Mouse (Mus musculus): ENCODE measurements around the gene Gje1. TPM values are rescaled to one million over a fixed set of nuclear protein-coding genes. Genes with fewer than 3 reads are reported as not detected.

Gene Gje1
- polyA plus RNA-seq (2015; fragmentation: Nextera tagmentation; extraction: Ambion mirVana) = not detected in 2 replicates

- H3K4me3 ChIP-seq = no peak within 1 kb of the TSS
- H3K27ac ChIP-seq (replicated peaks) = no peak within 1 kb of the TSS
- H3K9me3 ChIP-seq = no peaks in the 10 kb centered on the region
- H3K36me3 ChIP-seq = no peaks in the 10 kb centered on the region
- no peak within 1 kb of the TSS for H3K9ac ChIP-seq
- no peak within 1 kb of the TSS for H3K4me2 ChIP-seq
- WGBS = 68% methylated on average over 3 of the region's 3 CpGs
- H3K27me3 ChIP-seq = no peaks in the 10 kb centered on the region
- no peaks in the 10 kb centered on the region for H3K4me1 ChIP-seq (replicated peaks)
- ATAC-seq (ENCODE audit: low read depth) = no peak
These were observed at the start of gene Gje1 for GRCm38 (mm10) chr10:14718114-14718513. Gje1 (minus strand) TSS chr10:14718214.

- peak overlapping the region; percentile 54; the same call in 1 of the 2 replicates for H3K9ac ChIP-seq
- H3K27ac ChIP-seq (replicated peaks) = no peak overlapping the region
These were observed 42.6 kb upstream of the Gje1 start for GRCm38 (mm10) chr10:14760618-14761017.

GRCm38 (mm10) chr10:14759665-14760558 is 41.9 kb upstream of the Gje1 start:
- ATAC-seq (ENCODE audit: low read depth) = peak; percentile 40; the same call in 1 of the 2 replicates
- WGBS = 3% methylated on average over 35 of the region's 35 CpGs
- Histone ChIP-seq H3K4me2 (peak overlapping the region; percentile 71), H3K27me3 (peaks cover 15% of the 10 kb centered on the region), H3K27ac (replicated peaks) (no peak overlapping the region), H3K4me3 (peak overlapping the region; percentile 39), H3K9me3 (no peaks in the 10 kb centered on the region), H3K36me3 (no peaks in the 10 kb centered on the region), H3K4me1 (replicated peaks) (peaks cover 14% of the 10 kb centered on the region), H3K9ac (peak overlapping the region; percentile 54)

More at GRCm38 (mm10) chr10:14760618-14761017, 42.6 kb upstream of the Gje1 start:
- no peak for ATAC-seq (ENCODE audit: low read depth)
- Histone ChIP-seq H3K4me3 (peak overlapping the region; percentile 39), H3K27me3 (peaks cover 15% of the 10 kb centered on the region), H3K4me2 (peak overlapping the region; percentile 71), H3K36me3 (no peaks in the 10 kb centered on the region), H3K4me1 (replicated peaks) (peaks cover 14% of the 10 kb centered on the region), H3K9me3 (no peaks in the 10 kb centered on the region)
- whole genome bisulfite sequencing = 25% methylated on average over 8 of the region's 8 CpGs

GRCm38 (mm10) chr10:14734285-14734684 is 16.3 kb upstream of the Gje1 start:
- no peaks in the 10 kb centered on the region for H3K27me3 ChIP-seq
- no peak for ATAC-seq (ENCODE audit: low read depth)
- no peaks in the 10 kb centered on the region for H3K36me3 ChIP-seq
- no peak overlapping the region for H3K27ac ChIP-seq (replicated peaks)
- H3K4me2 ChIP-seq = no peak overlapping the region
- H3K4me3 ChIP-seq = no peak overlapping the region
- no peaks in the 10 kb centered on the region for H3K4me1 ChIP-seq (replicated peaks)
- 11% methylated on average over 2 of the region's 2 CpGs for WGBS
- no peak overlapping the region for H3K9ac ChIP-seq
- H3K9me3 ChIP-seq = no peaks in the 10 kb centered on the region

GRCm38 (mm10) chr10:14725671-14726070 is 7.7 kb upstream of the Gje1 start:
- WGBS = 73% methylated on average over 9 of the region's 9 CpGs
- no peak overlapping the region for H3K27ac ChIP-seq (replicated peaks)
- H3K9ac ChIP-seq = no peak overlapping the region
- no peak for ATAC-seq (ENCODE audit: low read depth)
- H3K27me3 ChIP-seq = no peaks in the 10 kb centered on the region
- H3K4me2 ChIP-seq = no peak overlapping the region
- H3K4me3 ChIP-seq = no peak overlapping the region
- H3K9me3 ChIP-seq = no peaks in the 10 kb centered on the region
- H3K4me1 ChIP-seq (replicated peaks) = no peaks in the 10 kb centered on the region
- H3K36me3 ChIP-seq = no peaks in the 10 kb centered on the region

GRCm38 (mm10) chr10:14705072-14706066 is 12.6 kb downstream of the Gje1 start, which contains the start of the genes Vta1 and Nmbr:
Vta1 (minus strand) TSS chr10:14705560.
Nmbr (plus strand) TSS chr10:14705591.
- Histone ChIP-seq H3K4me3 (peak within 1 kb of the TSS; percentile 85), H3K27me3 (no peaks in the 10 kb centered on the region), H3K9me3 (0 out of 2 replicates have a peak, but pooled peaks cover 4% of the 10 kb centered on the region), H3K4me1 (replicated peaks) (peaks cover 20% of the 10 kb centered on the region), H3K4me2 (peak within 1 kb of the TSS; percentile 69), H3K27ac (replicated peaks) (peak within 1 kb of the TSS; percentile 87), H3K9ac (peak within 1 kb of the TSS; percentile 86), H3K36me3 (no peaks in the 10 kb centered on the region)
- peak; percentile 96 for ATAC-seq (ENCODE audit: low read depth)
- WGBS = under 1% methylated on average over 50 of the region's 50 CpGs

GRCm38 (mm10) chr10:14703830-14704420 is 14.1 kb downstream of the Gje1 start:
- peak overlapping the region; percentile 85 for H3K4me3 ChIP-seq
- WGBS = 18% methylated on average over 4 of the region's 4 CpGs
- peaks cover 20% of the 10 kb centered on the region for H3K4me1 ChIP-seq (replicated peaks)
- no peak for ATAC-seq (ENCODE audit: low read depth)
- 0 out of 2 replicates have a peak, but pooled peaks cover 4% of the 10 kb centered on the region for H3K9me3 ChIP-seq
- peak overlapping the region; percentile 69 for H3K4me2 ChIP-seq
- H3K36me3 ChIP-seq = no peaks in the 10 kb centered on the region
- peak overlapping the region; percentile 86 for H3K9ac ChIP-seq
- no peaks in the 10 kb centered on the region for H3K27me3 ChIP-seq
- peak overlapping the region; percentile 87 for H3K27ac ChIP-seq (replicated peaks)

GRCm38 (mm10) chr10:14703239-14703638 is 14.8 kb downstream of the Gje1 start:
- Histone ChIP-seq H3K36me3 (no peaks in the 10 kb centered on the region), H3K4me1 (replicated peaks) (peaks cover 20% of the 10 kb centered on the region), H3K4me3 (peak overlapping the region; percentile 85; the same call in 1 of the 2 replicates), H3K27me3 (no peaks in the 10 kb centered on the region), H3K9ac (peak overlapping the region; percentile 86), H3K9me3 (0 out of 2 replicates have a peak, but pooled peaks cover 4% of the 10 kb centered on the region), H3K4me2 (peak overlapping the region; percentile 69), H3K27ac (replicated peaks) (peak overlapping the region; percentile 87)
- ATAC-seq (ENCODE audit: low read depth) = no peak
- WGBS = 16% methylated on average over 1 of the region's 1 CpGs

GRCm38 (mm10) chr10:14690349-14690748 is 27.7 kb downstream of the Gje1 start:
- 53% methylated on average over 3 of the region's 3 CpGs for WGBS
- Histone ChIP-seq H3K27ac (replicated peaks) (no peak overlapping the region), H3K9ac (no peak overlapping the region), H3K27me3 (no peaks in the 10 kb centered on the region), H3K4me1 (replicated peaks) (peaks cover 10% of the 10 kb centered on the region), H3K4me2 (no peak overlapping the region), H3K4me3 (no peak overlapping the region), H3K36me3 (peaks cover 17% of the 10 kb centered on the region), H3K9me3 (peaks cover 3% of the 10 kb centered on the region; the same call in 1 of the 2 replicates)
- ATAC-seq (ENCODE audit: low read depth) = no peak

GRCm38 (mm10) chr10:14688785-14689442 is 29.1 kb downstream of the Gje1 start:
- Histone ChIP-seq H3K4me3 (no peak overlapping the region), H3K27ac (replicated peaks) (no peak overlapping the region), H3K9ac (no peak overlapping the region), H3K9me3 (peaks cover 3% of the 10 kb centered on the region; the same call in 1 of the 2 replicates), H3K36me3 (peaks cover 20% of the 10 kb centered on the region), H3K4me1 (replicated peaks) (peaks cover 10% of the 10 kb centered on the region), H3K4me2 (no peak overlapping the region), H3K27me3 (no peaks in the 10 kb centered on the region)
- ATAC-seq (ENCODE audit: low read depth) = no peak
- 92% methylated on average over 6 of the region's 6 CpGs for WGBS

GRCm38 (mm10) chr10:14685663-14686062 is 32.4 kb downstream of the Gje1 start:
- ATAC-seq (ENCODE audit: low read depth) = no peak
- H3K4me2 ChIP-seq = no peak overlapping the region
- no peak overlapping the region for H3K4me3 ChIP-seq
- peaks cover 3% of the 10 kb centered on the region; the same call in 1 of the 2 replicates for H3K9me3 ChIP-seq
- no peaks in the 10 kb centered on the region for H3K27me3 ChIP-seq
- H3K9ac ChIP-seq = no peak overlapping the region
- peaks cover 7% of the 10 kb centered on the region for H3K4me1 ChIP-seq (replicated peaks)
- no peak overlapping the region for H3K27ac ChIP-seq (replicated peaks)
- 91% methylated on average over 1 of the region's 1 CpGs for WGBS
- peaks cover 23% of the 10 kb centered on the region for H3K36me3 ChIP-seq

Data from neural tube, embryonic 13.5 days (tissue).